Mouse (Mus musculus) small intestine, adult 2 months (tissue): ENCODE data around the gene Epha7. TPM values are rescaled to one million over a fixed set of nuclear protein-coding genes. Genes with fewer than 3 reads are reported as not detected.

Source experiments
- H3K27ac ChIP-seq: fragments of 200-500 bp; 2 replicates; pipeline ENCODE4 v1.5.1; 2012; ENCODE audit warnings: low read depth, low read length, control low read depth, inconsistent platforms; ENCODE audit not compliant: insufficient read depth
- H3K27me3 ChIP-seq: fragments of 200-500 bp; 2 replicates; pipeline ENCODE4 v1.6.1; 2012; ENCODE audit warnings: mild to moderate bottlenecking, moderate library complexity, low read length, inconsistent platforms; ENCODE audit not compliant: control insufficient read depth, insufficient read depth
- H3K36me3 ChIP-seq: fragments of 200-500 bp; 2 replicates; pipeline ENCODE4 v1.6.1; 2012; ENCODE audit warnings: mild to moderate bottlenecking, low read length, control low read depth, inconsistent platforms; ENCODE audit not compliant: control insufficient read depth, insufficient read depth
- H3K4me1 ChIP-seq: fragments of 200-500 bp; 2 replicates; pipeline ENCODE4 v1.6.1; 2012; ENCODE audit warnings: low read length, inconsistent platforms, mixed read lengths; ENCODE audit not compliant: control insufficient read depth, insufficient read depth, insufficient read length
- H3K4me3 ChIP-seq: fragments of 200-500 bp; 2 replicates; pipeline ENCODE4 v1.5.1; 2012; ENCODE audit warnings: low read depth, mild to moderate bottlenecking, control low read depth, inconsistent platforms, low read length, moderate library complexity
- CTCF ChIP-seq: fragments of 200-500 bp; IDR thresholded peaks from 2 replicates; pipeline ENCODE4 v1.5.1; 2012; ENCODE audit warnings: low read depth, mild to moderate bottlenecking, control low read depth, inconsistent platforms, low read length, moderate library complexity, mixed read lengths; ENCODE audit not compliant: insufficient replicate concordance, insufficient read length; ENCODE audit errors: extremely low read depth
- POLR2A ChIP-seq: fragments of 200-500 bp; IDR thresholded peaks from 2 replicates; pipeline ENCODE4 v1.6.1; 2012; ENCODE audit warnings: low read depth, mild to moderate bottlenecking, control low read depth, inconsistent platforms, low read length, moderate library complexity
- WGBS: fragments of 180-500 bp; shearing (Covaris S2); methylation state at CpG from one replicate; pipeline ENCODE4 v1.1.7; 2018; 5-methylcytosine and 5-hydroxymethylcytosine counted together
- polyA plus RNA-seq: library from polyadenylated mRNA; depleted of rRNA; stranded (reverse); fragments of >200 nt; gene quantifications from 2 replicates; pipeline ENCODE4 v1.2.3, GENCODE M21; 2012

The Epha7 gene
- polyA plus RNA-seq, 1 experiment, result 0.16 TPM

DNA sequence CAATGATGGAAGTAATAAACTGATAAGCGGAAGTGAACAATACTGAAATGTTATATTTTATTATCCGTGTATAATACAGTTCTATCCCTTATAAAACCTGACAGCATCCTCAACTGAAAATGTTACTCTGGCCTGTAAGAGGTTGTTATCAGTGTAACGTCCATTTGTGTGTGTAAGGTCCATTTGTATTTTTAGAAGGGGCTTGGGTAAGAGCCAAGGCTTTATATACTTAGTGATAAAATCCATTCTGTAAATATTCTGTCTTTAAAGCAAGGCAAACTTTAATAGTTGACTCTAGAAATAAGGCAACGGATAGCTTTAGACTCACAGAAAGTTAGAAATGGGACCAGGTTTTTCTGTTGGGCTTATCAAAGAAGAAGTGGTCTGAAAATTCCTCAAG is 113.1 kb downstream of the Epha7 start:
- no peaks in the 10 kb centered on the region for H3K27me3 ChIP-seq
- WGBS, result 36% methylated on average over 4 of the region's 4 CpGs
- no peaks in the 10 kb centered on the region for H3K36me3 ChIP-seq
- no peak overlapping the region for H3K4me3 ChIP-seq
- TF ChIP-seq CTCF (no peak), POLR2A (no peak)
- no peaks in the 10 kb centered on the region for H3K4me1 ChIP-seq
- no peak overlapping the region for H3K27ac ChIP-seq

DNA sequence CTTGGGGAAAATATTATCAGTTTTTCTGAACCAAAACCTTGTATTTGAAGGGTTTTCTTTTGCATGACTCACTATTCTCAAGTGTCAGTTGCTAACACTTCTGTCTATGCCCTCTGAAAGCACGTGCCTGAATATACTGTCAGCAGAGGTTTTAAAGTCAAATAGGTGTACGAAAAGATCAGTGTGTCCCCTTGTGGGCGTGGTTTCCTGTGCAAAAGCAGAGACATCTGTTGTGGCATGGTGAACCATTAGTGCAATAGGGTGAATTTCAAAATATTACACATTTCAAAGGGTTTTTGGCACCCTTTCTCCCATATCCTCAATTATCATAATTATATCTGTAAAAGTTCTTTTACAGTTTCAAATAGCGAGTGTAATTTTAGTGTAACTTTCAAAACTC is 120.5 kb downstream of the Epha7 start:
- 83% methylated on average over 4 of the region's 4 CpGs for WGBS
- H3K27me3 ChIP-seq, result no peaks in the 10 kb centered on the region
- no peaks in the 10 kb centered on the region for H3K4me1 ChIP-seq
- H3K4me3 ChIP-seq, result no peak overlapping the region
- no peak for TF ChIP-seq POLR2A
- TF ChIP-seq CTCF, result no peak
- H3K36me3 ChIP-seq, result no peaks in the 10 kb centered on the region
- no peak overlapping the region for H3K27ac ChIP-seq

DNA sequence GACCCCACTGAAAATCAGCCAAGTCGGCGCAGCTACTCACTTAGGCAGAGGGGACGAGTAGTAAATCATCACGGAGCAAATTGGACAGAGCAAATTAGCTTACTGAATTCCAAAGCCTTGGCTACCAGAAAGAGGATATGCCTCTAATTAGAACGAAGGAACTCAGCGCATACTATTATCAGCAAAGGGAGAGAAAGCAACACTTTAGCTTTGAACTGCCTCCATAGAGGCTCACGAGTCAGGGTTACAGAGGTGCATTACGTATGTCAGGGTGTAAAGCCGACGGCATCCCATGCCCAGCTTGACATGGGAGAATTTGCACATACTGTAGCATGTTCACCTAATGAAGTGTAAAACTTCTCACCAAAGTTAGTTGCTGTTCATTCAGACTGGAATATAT is 121.9 kb downstream of the Epha7 start:
- TF ChIP-seq CTCF, result no peak
- no peak for TF ChIP-seq POLR2A
- Histone ChIP-seq H3K27ac (no peak overlapping the region), H3K36me3 (no peaks in the 10 kb centered on the region), H3K4me1 (no peaks in the 10 kb centered on the region), H3K27me3 (no peaks in the 10 kb centered on the region), H3K4me3 (no peak overlapping the region)
- WGBS, result 81% methylated on average over 10 of the region's 10 CpGs

DNA sequence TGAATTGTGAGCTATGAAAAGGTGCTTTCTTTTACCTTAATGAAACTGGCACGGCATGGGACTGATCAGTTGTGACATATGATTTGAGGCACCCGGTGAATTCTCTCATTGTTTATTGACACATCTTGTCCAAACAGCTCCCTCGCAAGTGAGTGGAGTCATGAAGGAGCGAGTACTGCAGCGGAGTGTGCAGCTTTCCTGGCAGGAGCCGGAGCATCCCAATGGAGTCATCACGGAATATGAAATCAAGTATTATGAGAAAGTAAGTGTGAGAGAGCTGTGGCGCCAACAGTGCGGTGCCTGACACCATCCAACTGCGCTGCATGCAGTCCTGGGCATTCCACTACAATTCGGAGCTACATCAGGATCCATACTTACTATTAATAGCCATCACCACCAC is 122.6 kb downstream of the Epha7 start:
- TF ChIP-seq CTCF (no peak), POLR2A (no peak)
- H3K27ac ChIP-seq, result no peak overlapping the region
- H3K4me1 ChIP-seq, result no peaks in the 10 kb centered on the region
- H3K36me3 ChIP-seq, result no peaks in the 10 kb centered on the region
- no peak overlapping the region for H3K4me3 ChIP-seq
- no peaks in the 10 kb centered on the region for H3K27me3 ChIP-seq
- 86% methylated on average over 11 of the region's 11 CpGs for WGBS

DNA sequence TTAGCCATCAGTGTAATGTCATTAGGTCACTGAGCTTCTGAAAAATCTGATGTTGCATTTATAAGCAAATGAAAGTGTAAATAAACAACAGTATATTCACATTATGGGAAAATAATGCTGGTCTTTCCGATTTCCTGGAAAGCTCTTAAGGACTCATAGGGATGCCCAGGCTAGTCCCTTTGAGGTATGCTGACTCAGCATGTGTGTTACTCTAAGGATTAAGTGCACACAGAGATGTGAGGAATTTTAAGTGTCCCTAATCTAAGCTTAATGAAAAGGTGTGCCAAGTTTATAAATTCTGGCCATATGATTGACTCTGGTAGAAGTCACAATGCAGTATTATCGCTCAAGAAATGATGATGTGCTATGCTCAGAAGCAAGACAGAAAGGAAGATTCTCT is 127.8 kb downstream of the Epha7 start:
- no peak overlapping the region for H3K4me3 ChIP-seq
- no peaks in the 10 kb centered on the region for H3K36me3 ChIP-seq
- TF ChIP-seq CTCF (no peak), POLR2A (no peak)
- WGBS, result 91% methylated on average over 2 of the region's 2 CpGs
- H3K27ac ChIP-seq, result no peak overlapping the region
- H3K27me3 ChIP-seq, result no peaks in the 10 kb centered on the region
- no peaks in the 10 kb centered on the region for H3K4me1 ChIP-seq

DNA sequence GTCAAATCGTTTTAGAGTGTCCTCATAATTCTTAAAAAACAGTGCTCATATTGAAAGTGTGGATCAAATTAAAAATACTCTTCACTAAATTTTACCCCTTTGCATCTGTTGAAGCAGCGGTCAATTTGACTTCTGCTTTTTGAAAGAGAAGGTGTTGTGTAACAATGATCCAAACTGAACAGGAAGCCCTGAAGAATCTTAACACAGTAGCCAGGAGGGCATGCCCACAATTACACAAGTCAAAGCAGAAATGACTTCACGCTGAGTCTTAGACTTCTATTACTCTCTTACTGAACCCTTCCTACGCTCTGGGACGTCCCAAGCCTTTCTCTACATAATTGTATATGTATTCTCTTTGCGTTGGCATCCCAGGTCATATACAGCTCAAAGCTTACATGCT is 131.3 kb downstream of the Epha7 start:
- Histone ChIP-seq H3K27me3 (no peaks in the 10 kb centered on the region), H3K4me3 (no peak overlapping the region), H3K36me3 (no peaks in the 10 kb centered on the region), H3K27ac (no peak overlapping the region), H3K4me1 (no peaks in the 10 kb centered on the region)
- no peak for TF ChIP-seq CTCF
- no peak for TF ChIP-seq POLR2A
- WGBS, result 71% methylated on average over 6 of the region's 6 CpGs

DNA sequence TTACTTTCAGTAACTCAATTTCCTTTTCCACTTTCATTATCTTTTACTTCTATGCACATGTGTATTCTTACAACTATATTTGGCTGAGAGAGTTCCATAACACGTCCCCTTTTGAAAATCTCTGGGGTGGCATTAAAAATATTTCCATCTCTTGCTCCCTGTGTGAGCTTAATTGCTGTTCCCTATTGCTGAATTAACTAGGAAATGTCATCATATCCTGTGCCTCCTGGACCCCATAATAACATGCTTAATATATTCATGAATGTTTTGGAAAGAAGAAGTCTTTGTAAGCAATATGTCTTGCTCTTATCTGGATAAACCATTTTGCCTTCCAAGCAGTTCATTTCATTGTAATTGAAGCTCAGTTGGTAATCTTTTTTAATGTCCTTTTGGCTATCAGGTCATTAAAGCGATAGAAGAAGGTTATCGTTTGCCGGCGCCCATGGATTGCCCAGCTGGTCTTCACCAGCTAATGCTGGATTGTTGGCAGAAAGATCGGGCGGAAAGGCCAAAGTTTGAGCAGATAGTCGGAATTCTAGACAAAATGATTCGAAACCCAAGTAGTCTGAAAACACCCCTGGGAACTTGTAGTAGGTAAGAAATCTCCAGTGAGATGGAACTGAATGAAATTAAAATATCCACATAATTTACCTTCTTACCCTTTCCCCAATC is 148.1 kb downstream of the Epha7 start:
- WGBS, result 88% methylated on average over 9 of the region's 9 CpGs

More for the DNA sequence above, 148.1 kb downstream of the Epha7 start:
- TF ChIP-seq POLR2A, result no peak
- no peak for TF ChIP-seq CTCF
- no peaks in the 10 kb centered on the region for H3K36me3 ChIP-seq
- no peaks in the 10 kb centered on the region for H3K4me1 ChIP-seq
- no peak overlapping the region for H3K27ac ChIP-seq
- H3K27me3 ChIP-seq, result no peaks in the 10 kb centered on the region
- H3K4me3 ChIP-seq, result no peak overlapping the region
